Mouse (Mus musculus): ENCODE data around the gene Nol10. TPM values are rescaled to one million over a fixed set of nuclear protein-coding genes. Genes with fewer than 3 reads are reported as not detected.

Gene Nol10
- total RNA-seq, 1 experiment from 2014 or later, result 23.1 TPM

DNA sequence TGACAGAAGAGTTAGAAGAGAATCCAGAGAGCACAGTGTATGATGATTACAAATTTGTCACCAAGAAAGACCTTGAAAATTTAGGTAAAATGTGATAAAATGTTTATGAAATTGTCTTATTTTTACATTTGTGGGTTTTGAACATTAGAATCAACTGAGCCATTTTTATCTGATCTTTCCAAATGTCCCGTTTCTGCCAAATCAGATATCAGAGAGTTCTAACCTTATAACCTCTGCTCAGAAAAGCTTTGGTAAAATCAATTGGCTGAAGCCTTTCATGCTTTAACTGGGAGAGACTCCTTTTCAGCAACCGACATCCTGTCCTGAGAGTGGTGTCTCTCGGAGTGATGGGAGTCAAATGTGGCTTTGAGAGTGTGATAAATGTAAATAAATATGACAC, 53.9 kb downstream of the Nol10 start:
- ATAC-seq (replicated peaks; ENCODE audit: low read depth, poor library complexity, severe bottlenecking), result no peak

DNA sequence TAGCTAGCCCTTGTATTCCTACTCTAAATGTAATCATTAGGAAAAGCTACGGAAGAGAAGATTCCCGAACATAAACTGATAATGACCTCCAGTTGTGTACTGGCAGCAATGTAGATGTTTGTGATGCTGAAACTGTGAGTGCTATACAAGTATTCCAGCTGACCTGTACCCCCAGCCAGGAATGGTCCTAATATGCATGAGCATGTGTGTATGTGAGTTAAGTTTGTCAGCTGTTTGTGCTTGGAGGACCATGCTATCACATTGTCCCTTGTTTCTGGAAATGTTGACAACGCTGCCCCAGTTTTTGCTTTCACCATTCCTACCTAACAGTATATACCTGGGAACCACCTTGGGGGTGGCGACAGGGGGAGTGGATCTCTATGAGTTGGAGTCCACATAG, 55.7 kb downstream of the Nol10 start:
- ATAC-seq (replicated peaks; ENCODE audit: low read depth, poor library complexity, severe bottlenecking), result no peak

DNA sequence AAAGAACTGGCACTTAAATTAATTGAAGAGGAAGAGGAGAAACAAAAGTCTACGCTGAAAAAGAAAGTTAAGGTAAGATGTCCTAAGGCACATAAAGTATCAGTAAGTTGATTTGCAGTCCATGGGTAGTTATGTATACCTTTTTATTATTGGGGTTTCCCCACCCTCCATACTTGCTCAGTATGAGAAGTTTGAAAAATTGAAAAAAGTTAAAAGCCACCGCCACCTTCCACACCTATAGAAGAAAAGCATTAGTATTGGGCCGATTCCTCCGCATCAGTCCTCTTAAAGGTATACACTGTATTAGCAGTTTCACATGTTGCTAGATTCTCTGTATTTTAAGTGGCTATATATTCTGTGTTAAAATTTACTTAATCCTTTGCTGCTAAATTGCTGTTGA, 58.6 kb downstream of the Nol10 start:
- ATAC-seq (replicated peaks; ENCODE audit: low read depth, poor library complexity, severe bottlenecking), result no peak

DNA sequence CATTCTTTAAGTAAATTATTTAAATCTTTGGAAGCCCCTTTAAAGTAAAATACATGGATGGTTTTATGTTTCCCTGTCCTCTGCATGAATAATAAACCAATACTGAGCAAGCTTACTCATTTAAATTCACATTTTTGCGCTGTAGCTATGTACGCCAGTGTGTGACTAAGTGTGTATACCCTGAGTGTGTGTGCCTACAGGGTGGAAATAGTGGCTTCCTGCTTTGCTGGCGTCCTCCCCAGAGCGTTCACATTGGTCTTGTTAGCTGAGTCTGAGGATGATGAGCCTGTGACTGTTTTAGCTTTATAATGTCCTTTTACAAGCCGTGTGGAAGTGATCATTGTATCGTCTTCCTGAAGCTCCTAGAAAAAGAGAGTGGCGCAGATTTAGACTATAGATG, 60.1 kb downstream of the Nol10 start:
- no peak for ATAC-seq (replicated peaks; ENCODE audit: low read depth, poor library complexity, severe bottlenecking)

DNA sequence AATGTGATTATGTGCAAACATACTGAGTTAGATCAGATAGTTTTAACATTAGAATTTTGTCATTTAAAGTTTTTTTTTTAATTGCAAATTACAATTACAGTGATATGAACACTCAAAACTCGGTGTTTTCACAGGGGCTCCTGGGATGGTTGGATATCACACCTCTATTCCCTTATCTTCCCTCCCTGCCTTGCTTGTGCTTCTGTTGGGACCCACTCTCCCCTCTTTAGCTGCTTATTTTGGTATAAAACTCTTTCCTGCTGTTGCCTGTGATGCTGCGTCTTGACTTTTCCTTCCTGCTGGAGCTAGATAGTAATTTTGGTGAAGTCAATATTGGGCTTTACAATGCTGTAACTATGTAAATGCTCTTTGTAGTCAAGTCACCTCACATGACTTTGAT, 63.0 kb downstream of the Nol10 start:
- ATAC-seq (replicated peaks; ENCODE audit: low read depth, poor library complexity, severe bottlenecking), result no peak

DNA sequence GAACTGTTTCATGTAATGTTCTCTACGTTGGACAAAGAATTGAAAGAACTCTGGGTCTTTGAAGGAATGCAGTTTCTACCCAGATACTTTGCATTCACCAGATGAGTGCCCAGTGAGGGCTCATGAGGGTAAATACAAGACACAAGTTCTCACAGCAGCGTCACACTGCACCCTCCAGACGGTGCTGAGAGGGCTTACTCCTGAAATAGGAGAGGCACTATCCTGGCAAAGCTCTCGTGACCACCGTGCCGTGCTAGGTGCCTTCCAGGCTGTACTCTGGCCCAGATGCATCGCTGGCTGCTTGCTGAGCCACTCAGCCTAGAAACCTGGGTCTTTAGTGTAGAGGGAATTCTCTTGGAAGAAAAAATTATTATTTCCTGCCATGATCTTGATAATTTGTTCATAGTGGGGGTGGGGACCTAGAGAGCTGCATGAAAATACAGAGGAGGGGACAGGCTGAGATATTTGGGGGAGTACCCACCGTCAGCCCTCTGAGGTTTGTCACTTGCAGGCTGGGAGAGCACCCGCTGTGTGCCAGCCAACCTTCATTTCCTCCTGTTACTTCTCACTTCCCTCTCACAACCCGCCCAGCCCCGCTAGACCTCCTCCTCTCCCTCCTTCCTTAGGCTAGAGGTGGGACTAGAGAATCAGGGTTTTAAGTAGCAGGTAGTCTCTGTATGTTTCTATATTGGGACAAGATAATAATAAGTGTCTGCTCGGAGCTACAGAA, 63.7 kb downstream of the Nol10 start:
- peak; percentile 87 for ATAC-seq (replicated peaks; ENCODE audit: low read depth, poor library complexity, severe bottlenecking)

DNA sequence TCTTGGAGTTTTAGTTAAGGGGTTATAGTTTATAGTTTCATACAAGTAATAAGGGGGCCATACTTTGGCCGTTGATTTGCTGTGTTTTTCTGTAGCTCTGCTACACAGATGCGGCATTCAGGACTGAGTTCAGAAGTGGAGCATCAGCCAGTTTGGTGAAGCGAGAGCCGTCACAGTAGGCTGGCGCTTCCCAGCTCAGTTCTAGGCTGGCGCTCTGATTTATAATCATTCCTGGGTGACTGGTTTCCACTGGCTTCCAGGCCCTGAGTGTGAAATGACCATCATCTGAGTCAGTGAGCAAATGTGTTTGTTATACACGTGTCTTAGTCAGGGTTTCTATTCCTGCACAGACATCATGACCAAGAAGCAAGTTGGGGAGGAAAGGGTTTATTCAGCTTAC, 66.5 kb downstream of the Nol10 start:
- ATAC-seq (replicated peaks; ENCODE audit: low read depth, poor library complexity, severe bottlenecking), result no peak

DNA sequence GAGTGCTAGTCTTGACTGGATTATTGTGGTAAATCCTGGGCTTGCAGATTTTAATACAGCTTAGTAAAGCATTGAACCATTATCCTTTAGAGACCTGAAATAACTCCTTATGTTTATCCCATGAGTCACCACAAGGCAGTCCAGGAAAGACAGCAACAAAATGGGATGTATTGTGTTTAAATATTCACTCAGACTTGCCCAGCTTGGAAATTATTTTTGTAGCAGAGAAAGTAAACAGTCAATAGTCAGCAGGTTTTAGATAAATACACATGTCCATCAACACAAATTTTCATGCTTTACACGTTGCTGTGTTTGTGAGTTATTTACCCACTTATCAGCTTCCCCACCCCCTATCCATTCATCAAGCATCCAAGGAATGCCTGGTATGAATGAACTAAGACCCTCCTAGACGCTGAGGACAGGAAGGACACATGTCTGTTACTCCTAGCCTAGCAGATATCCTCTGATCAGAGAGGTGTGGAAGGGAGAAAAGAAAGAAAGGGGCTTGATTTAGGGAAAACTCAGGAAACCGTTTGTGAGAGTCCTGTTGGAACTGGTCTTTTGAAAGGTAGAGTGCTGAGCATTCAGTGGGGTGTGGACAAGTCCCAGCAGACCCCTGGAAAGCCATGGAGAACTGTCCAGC, 72.0 kb downstream of the Nol10 start:
- ATAC-seq (replicated peaks; ENCODE audit: low read depth, poor library complexity, severe bottlenecking), result no peak

DNA sequence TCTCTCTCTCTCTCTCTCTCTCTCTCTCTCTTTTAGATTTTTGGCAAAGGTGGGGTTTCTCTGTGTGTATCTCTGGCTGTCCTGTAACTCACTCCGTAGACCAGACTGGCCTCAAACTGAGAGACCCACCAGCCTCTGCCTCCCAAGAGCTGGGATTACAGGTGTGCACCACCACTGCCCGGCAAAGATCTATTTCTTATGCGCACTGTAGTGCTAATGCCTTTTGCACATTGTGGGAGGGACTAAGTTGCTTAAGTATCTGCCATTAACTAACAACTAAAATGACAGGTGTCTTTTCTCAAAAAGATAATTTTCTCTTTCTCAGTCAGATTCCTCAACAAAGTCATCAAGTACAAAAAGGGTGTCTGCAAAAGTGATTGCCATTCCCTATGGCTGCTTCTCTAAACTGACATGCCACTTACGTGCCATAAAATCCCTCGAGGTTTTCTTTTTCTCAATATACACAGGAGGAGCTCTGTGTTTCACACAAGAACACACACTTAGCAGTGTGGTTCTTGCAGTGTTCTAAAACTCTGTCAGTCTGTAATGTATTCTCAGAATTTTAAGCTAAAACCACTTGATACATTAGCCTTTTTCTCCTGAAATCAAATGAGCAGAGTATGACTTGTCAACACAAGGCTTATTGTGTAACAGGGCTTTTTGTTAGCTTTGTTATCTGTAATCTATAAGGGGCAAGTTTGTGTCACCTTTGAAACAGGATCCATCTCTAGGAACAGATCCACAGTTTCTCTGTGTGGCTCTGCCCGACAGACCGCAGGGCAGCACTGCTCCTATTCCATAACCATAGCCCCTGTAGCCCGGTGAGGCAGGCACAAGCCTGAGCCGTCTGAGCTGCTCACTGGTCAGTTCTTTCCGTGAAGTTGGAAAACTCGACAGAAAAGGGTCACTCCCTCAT, 77.3 kb downstream of the Nol10 start:
- ATAC-seq (replicated peaks; ENCODE audit: low read depth, poor library complexity, severe bottlenecking), result no peak

DNA sequence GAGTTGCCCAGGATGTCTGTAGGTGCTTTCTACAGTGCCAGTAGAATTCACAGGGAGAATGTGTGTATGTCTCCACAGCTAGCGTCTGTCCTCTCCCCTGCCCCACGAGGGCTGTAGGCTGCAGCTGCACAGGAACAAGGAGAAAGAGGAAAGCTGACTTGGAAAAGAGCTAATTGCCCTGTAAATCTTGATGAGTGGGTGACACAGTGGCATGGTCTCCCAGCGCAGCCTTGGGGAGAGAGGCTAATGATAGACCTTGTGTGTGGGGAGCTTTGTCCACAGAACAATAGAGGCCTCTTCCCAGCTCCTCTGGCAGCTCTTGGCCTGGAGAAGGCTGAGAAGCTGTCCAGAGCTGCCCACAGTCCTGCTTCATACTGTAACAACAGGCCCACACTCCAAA, 78.5 kb downstream of the Nol10 start:
- no peak for ATAC-seq (replicated peaks; ENCODE audit: low read depth, poor library complexity, severe bottlenecking)

DNA sequence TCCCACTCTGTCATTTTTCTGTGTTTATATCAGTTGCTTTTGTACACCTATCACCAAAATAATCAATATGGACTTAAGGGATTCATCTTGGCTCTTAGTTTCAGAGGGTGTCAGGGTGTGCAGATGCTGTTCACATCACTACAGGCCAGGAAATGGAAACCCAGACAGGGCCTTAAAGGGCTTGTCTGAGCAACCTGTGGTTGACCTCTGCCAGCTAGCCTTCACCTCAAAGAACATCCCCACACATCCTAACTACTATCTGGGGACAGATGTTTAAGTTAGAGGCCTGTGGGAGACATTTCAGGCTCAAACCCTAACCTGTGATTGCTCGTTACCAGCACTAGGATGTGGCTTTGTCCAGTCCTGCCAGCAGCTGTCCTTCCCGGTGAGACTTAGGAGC, 82.3 kb downstream of the Nol10 start:
- ATAC-seq (replicated peaks; ENCODE audit: low read depth, poor library complexity, severe bottlenecking), result no peak

DNA sequence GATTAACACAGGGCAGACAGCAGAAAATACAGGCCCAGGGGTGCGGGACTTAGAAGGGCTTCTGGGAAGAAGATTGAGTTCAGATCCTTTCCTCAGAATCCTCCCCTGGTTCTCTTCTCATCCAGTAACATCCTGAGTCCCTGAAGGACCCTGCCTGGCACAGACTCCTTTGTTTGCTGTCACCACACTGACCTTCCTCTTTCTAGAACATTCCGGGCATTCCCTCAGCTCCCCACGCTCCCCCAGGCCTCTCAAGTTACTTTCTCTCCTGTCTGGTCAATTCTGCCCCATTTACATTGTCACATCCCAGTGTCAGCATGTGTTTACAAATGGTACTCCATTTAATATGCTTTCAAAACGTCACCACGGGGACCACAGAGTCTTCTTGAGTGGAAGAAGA, 82.9 kb downstream of the Nol10 start:
- ATAC-seq (replicated peaks; ENCODE audit: low read depth, poor library complexity, severe bottlenecking), result no peak

DNA sequence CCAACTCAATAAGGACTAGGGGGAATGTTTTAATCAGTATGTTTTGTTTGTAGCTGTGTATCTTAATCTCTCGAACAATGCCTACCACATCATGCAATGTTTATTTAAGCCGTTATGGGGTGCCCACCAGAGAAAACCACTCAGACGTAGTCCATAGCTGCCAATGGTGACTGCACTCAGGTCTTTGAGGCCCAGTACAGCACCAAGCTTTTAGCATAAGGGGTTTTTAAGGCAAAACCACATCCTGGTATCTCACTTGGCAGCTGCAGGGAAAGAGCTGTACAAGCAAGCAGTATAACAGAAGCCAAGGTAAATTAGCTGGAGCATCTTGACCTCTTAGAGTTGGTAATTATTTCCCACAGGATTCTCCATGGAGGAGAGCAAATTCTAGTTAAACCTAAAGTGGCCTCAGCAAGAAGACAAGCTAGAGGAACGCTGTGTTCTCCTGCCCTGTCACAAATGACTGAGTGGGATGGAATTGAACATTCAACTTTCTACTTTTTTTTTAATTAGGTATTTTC, 83.6 kb downstream of the Nol10 start:
- no peak for ATAC-seq (replicated peaks; ENCODE audit: low read depth, poor library complexity, severe bottlenecking)

DNA sequence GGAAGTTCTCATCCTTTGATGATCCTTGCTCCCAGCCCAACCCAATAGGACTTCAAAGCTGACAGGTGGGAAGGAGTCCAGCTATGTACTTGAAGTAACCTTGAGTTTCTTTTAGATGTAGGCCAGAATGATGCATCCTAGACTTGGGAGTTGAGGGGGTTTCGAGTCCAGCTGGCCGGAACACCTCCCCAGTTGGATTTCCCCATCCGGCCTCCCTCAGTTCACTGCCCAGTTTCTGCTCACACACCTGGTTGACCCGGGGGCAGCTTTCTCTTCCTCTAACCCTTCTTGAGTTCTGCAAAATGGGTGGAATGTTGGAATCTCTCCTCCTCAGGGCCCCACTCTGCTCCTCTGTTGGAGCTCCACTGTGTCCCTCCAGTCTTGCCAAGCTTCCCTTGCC, 85.5 kb downstream of the Nol10 start:
- no peak for ATAC-seq (replicated peaks; ENCODE audit: low read depth, poor library complexity, severe bottlenecking)

DNA sequence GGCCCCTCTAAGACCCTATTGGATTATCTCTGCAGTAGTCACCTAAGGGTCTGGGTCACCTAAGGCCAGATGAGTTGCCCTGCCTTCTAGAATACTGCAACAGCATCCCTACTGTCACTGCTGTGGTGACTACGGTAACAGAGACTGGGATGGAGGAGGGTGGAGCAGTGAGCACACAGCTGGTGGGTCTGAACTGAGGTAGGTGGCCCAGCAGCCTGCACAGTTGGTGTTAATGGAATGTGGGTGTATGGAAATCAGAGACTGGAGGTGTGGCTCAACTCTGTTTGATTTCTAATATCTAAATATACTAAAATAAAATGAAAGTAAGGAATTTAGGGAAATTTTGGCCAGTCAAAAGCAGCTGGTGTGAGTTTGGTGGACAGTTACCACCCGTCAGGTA, 88.2 kb downstream of the Nol10 start:
- ATAC-seq (replicated peaks; ENCODE audit: low read depth, poor library complexity, severe bottlenecking), result no peak

DNA sequence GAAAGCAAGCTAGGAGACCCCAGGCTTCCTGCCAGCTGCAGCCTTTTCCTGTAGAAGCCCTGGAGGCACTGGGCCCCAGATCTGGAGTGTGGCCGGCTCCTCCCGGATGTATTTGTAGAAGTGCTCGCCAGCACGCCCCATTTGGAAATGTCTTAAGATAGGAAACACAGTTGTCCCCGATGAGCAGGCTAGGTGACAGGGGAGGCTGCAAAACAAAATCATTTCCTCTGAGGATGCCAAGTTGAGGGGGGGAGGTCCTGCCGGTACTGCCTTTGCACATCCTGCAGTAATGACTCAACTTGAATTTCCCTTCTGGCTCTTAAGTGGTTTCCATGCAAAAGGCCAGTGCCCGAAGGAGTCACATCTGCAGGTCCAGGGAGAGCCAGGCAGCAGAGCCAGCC, 92.0 kb downstream of the Nol10 start:
- 0 out of 2 replicates have a peak, but pooled peaks have one; percentile 7 for ATAC-seq (replicated peaks; ENCODE audit: low read depth, poor library complexity, severe bottlenecking)

DNA sequence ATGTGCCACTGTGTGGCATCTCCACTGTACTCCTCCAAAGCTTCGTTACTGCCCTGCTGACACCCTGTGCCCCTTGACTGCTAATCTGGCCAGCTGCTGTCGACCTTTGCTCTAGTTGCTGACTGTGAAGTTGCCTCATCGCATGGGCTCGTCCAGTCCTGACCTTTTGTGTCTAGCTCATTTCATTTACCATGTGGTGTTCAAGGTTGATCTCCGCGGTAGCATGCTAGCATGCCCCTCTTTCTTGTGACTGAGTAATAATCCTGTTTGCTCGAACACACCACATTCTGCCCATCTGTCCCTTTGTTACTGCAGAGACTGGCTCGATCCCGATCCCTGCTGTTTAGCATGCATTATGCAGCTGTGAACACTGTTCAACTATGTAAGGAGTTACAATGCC, 93.2 kb downstream of the Nol10 start:
- no peak for ATAC-seq (replicated peaks; ENCODE audit: low read depth, poor library complexity, severe bottlenecking)

DNA sequence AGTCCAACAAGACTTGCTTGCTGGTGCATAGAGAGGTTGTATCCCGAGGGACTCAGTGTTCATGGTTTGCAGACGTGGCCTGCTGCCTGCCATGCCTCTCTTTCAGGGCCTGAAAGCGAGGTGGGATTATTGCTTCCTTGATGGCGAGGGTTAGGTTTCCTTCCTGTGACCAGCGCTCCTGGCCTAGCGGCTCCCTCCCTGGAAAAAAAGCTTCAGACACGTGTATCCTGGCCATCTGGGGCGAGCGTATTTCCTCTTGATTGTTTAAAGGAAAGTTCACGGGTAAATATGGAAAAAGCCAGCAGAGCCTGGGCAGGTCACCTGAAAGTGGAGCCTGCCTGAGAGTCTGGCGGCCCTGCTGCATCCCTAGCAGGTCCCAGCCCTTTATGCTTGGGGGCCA, 96.1 kb downstream of the Nol10 start:
- ATAC-seq (replicated peaks; ENCODE audit: low read depth, poor library complexity, severe bottlenecking), result no peak

DNA sequence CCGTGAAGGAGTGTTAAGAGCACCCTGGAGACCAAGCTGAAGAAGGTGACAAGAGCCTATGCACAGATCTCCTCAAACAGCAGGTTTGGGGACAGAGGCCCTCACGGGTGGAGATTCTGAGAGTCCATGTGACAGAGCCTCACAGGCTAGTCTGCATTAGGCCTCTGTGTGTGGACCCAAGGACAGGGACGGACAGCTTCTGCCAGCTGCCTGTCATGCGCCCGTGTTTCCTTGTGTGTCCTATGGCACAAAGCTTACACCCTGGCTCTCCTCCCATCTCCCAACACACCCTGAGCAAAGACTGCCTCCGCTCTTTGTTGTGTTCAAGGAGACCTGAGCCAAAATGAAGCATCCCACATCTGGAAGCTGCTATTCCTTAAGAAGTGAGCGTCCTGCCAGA, 97.0 kb downstream of the Nol10 start:
- ATAC-seq (replicated peaks; ENCODE audit: low read depth, poor library complexity, severe bottlenecking), result no peak

DNA sequence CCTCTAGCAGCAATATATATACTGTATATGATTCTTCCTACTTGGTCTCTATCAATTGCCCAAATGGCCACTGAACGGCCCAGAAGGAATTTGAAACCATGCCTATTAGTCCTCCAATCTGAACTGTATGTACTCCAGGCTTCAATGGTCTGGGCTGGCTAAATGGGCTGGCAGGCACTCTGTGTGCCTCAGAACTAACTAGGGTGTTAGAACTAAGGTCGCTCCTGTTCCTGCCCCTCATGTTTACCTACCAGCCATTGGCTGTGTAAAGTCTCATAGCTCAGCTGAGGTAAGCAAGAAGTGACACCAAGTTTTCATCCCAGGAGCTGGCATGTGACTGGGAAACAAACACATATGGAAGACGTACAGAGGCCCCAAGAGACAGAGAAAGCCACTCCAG, 100.5 kb downstream of the Nol10 start:
- ATAC-seq (replicated peaks; ENCODE audit: low read depth, poor library complexity, severe bottlenecking), result no peak

DNA sequence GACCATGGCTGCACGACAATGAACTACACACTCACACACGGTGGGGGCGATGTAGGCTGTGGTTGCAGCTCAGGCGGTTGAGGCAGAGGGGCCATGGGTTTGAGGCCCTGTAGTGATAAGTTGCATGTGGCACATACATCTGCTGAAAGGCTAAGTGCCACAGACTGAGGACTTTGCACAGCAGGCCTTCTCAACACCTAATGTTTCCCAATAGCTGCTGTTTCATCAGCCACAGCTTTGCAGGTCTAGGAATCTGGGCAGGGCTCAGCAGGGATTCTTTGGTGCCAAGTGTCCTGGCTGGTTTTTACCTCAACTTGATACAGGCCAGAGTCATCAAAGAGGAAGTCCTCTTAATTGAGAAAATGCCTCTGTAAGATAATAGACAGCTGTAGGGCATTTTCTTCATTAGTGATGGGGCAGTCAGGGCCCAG, 101.4 kb downstream of the Nol10 start:
- ATAC-seq (replicated peaks; ENCODE audit: low read depth, poor library complexity, severe bottlenecking), result no peak
